Mouse (Mus musculus): ENCODE measurements around the gene H2al1k. TPM values are rescaled to one million over a fixed set of nuclear protein-coding genes. Genes with fewer than 3 reads are reported as not detected.
"Not testable (repeated sequence)": the region's sequence is repeated elsewhere in the genome, so short reads cannot be mapped to it uniquely, and the experiment has no call there.

The H2al1k gene
- 1.5 TPM in 1 of 2 replicates, not detected in the other for polyA plus RNA-seq (2012; rRNA removed)

- no CpG with 5 or more reads among the region's 2 CpGs for WGBS
- DNase-seq (ENCODE audit: low read depth, low spot score): not testable (repeated sequence)
Observed at GRCm38 (mm10) chrX:9350327-9350726, at the start of gene H2al1k. H2al1k (plus strand) TSS chrX:9350627.

- WGBS: 86% methylated on average over 5 of the region's 5 CpGs
- DNase-seq (ENCODE audit: low read depth, low spot score): no peak
Observed at GRCm38 (mm10) chrX:9302791-9303190, 47.6 kb upstream of the H2al1k start.

GRCm38 (mm10) chrX:9303455-9303854, 47.0 kb upstream of the H2al1k start:
- 69% methylated on average over 1 of the region's 1 CpGs for WGBS
- no peak for DNase-seq (ENCODE audit: low read depth, low spot score)

GRCm38 (mm10) chrX:9316457-9316856, 34.0 kb upstream of the H2al1k start:
- DNase-seq (ENCODE audit: low read depth, low spot score): not testable (repeated sequence)

- 92% methylated on average over 25 of the region's 26 CpGs for WGBS
- not testable (repeated sequence) for DNase-seq (ENCODE audit: low read depth, low spot score)
Observed at GRCm38 (mm10) chrX:9327954-9328353, 22.5 kb upstream of the H2al1k start.

- WGBS: 78% methylated on average over 12 of the region's 12 CpGs
- not testable (repeated sequence) for DNase-seq (ENCODE audit: low read depth, low spot score)
Observed at GRCm38 (mm10) chrX:9332366-9332962, 18.0 kb upstream of the H2al1k start.

GRCm38 (mm10) chrX:9333035-9333434, 17.4 kb upstream of the H2al1k start:
- DNase-seq (ENCODE audit: low read depth, low spot score): not testable (repeated sequence)
- WGBS: 62% methylated on average over 2 of the region's 2 CpGs

GRCm38 (mm10) chrX:9334996-9335395, 15.4 kb upstream of the H2al1k start:
- 73% methylated on average over 1 of the region's 1 CpGs for WGBS
- DNase-seq (ENCODE audit: low read depth, low spot score): not testable (repeated sequence)

- WGBS: 23% methylated on average over 2 of the region's 2 CpGs
- not testable (repeated sequence) for DNase-seq (ENCODE audit: low read depth, low spot score)
Observed at GRCm38 (mm10) chrX:9374012-9374411, 23.6 kb downstream of the H2al1k start.

- DNase-seq (ENCODE audit: low read depth, low spot score): not testable (repeated sequence)
Observed at GRCm38 (mm10) chrX:9375927-9376326, 25.5 kb downstream of the H2al1k start.

Other genes with a start within 250 kb of the H2al1k start
- gene 4930402K13Rik, start 246.1 kb upstream of the H2al1k start, polyA plus RNA-seq (2012; rRNA removed): not detected in 2 replicates
- 0.10 and 0.15 TPM in 2 replicates for gene Lancl3, start 150.7 kb upstream of the H2al1k start, polyA plus RNA-seq (2012; rRNA removed)
- gene Gm14862, start 93.7 kb upstream of the H2al1k start, polyA plus RNA-seq (2012; rRNA removed): not detected in 2 replicates
- 4.5 and 8.9 TPM in 2 replicates for gene Xk, start 77.9 kb upstream of the H2al1k start, polyA plus RNA-seq (2012; rRNA removed)
- gene H2al1m, start 66.9 kb upstream of the H2al1k start, polyA plus RNA-seq (2012; rRNA removed): 1.0 and 1.2 TPM in 2 replicates
- gene Cybb, start 137.1 kb downstream of the H2al1k start, polyA plus RNA-seq (2012; rRNA removed): 2.1 and 3.2 TPM in 2 replicates
- gene H2al1o, start 221.8 kb downstream of the H2al1k start, polyA plus RNA-seq (2012; rRNA removed): not detected in 2 replicates